Mouse (Mus musculus): ENCODE measurements around the gene Tmem168. TPM values are rescaled to one million over a fixed set of nuclear protein-coding genes. Genes with fewer than 3 reads are reported as not detected.

Gene Tmem168
- polyA plus RNA-seq, 3 experiments from 2014 or later, result 37.8 to 46.5 (median 39.8) TPM

DNA sequence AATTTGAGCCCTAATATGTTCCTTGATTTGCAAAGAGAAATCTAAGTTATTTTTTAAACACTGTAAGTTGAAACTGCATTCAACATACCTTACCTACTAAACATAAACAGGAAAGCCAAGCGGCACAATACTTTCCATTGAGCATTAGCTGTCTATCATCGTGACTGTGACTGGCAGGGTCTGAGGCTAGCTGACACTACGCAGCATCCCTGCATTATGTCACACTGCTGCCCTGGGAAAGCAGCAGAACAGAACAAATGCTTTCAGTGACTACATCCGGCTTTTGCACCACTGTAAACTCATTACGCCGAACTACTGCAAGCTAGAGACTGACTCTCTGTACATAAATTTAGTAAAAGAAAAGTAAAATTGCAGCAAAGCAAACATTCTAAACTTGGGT lies 23.1 kb downstream of the Tmem168 start:
- peak; percentile 55 for ATAC-seq

DNA sequence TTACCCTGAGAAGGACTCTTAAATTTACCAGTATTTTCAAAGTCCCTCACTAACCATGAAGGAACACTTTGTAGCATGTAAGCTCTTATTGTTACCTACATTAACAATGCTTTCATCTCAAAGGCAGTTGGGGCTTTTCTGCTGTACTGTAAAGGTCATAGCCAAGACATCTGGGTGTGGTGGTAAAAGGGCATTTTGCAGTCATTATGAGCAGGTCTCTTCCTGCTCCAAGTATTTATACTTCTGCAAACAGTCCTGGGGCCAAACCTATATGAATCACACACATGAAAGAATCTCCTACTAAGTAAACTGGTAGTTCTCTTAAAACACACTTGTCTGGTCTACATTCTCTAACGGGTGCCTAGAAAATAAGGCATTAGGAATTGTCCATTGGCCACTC lies 25.8 kb downstream of the Tmem168 start:
- ATAC-seq, result no peak

DNA sequence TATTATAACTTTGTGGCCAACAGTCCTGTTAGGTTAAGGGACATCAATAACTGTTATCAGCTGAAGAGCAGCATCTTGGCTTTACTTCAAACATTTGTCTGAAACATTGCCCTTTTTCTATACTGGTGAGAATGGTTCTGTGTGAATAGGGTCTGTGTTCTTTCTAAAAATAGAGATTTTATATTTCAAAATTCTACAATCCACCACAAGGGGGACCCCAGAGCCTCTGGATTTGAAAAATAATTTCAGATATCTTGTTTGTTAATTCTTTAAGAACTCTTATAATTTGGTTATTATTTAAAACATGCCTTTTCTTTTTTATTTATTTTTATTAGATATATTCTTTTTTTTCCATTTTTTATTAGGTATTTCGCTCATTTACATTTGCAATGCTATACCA lies 42.2 kb downstream of the Tmem168 start:
- no peak for ATAC-seq

GRCm38 (mm10) chr6:13555266-13555665 lies 52.6 kb downstream of the Tmem168 start:
- ATAC-seq, result no peak

- ATAC-seq, result no peak
Observed at GRCm38 (mm10) chr6:13541761-13542160, 66.1 kb downstream of the Tmem168 start.

GRCm38 (mm10) chr6:13537275-13537964 lies 70.5 kb downstream of the Tmem168 start:
- ATAC-seq, result no peak

Other genes starting within 250 kb of the Tmem168 start
- 10 to 100 TPM in 2 of 3 experiments, 1 to 10 TPM in 1; 5.2 to 10.8 (median 10.1) TPM for gene Bmt2, start 69.9 kb upstream of the Tmem168 start, polyA plus RNA-seq (2017; shearing (Covaris generic))
- not detected for gene Gpr85, start 231.8 kb upstream of the Tmem168 start, polyA plus RNA-seq (2017; shearing (Covaris generic))

Measured in inflammation-experienced regulatory T-cells, adult 6 months (primary cell).